9 mouse cellular contexts compared by ENCODE assay signal in genomic region chr11:116103572-116103971, GRCm38 (mm10). TPM values are rescaled to one million over a fixed set of nuclear protein-coding genes. Genes with fewer than 3 reads are reported as not detected.
DNase-seq lines count a peak whose midpoint lies in the region; ATAC-seq and TF ChIP-seq lines count a peak whose summit lies in the region.
"Had no signal": no experiment of that assay in that cellular context is flagged by ENCODE, and none has a peak within 500 bp of the region (broad histone marks: within the 10 kb centered on the region; RNA-seq: fewer than 3 reads in every experiment).

No protein-coding gene starts in this region.

- no peak for TF ChIP-seq EP300 in heart, postnatal 0 days (IDR thresholded peaks at IDR 0.05; ENCODE audit: low read depth)

- no peaks in the 10 kb centered on the region for H3K9me3 ChIP-seq in heart, postnatal 0 days (replicated peaks; ENCODE audit: control insufficient read depth, low read length)
- H3K9me3 ChIP-seq in limb, embryonic 15.5 days, result no peaks in the 10 kb centered on the region

- no peak overlapping the region for H3K4me3 ChIP-seq in brown adipose tissue, adult 24 weeks (ENCODE audit: insufficient read depth, low read depth, low read length)
- H3K4me3 ChIP-seq in heart, postnatal 0 days (ENCODE audit: low read depth, low read length), result no peak overlapping the region
- H3K4me3 ChIP-seq in limb, embryonic 15.5 days, result no peak overlapping the region

- peak; percentile 50 for DNase-seq in kidney, adult 9 months
- no peak for DNase-seq in kidney, postnatal 25 days
- DNase-seq in heart, postnatal 0 days (ENCODE audit: low spot score), result peak; percentile 62
- DNase-seq in frontal cortex, postnatal 14 days (ENCODE audit: low spot score in 2 of 2), result no peak
- no peak for DNase-seq in ovary, postnatal 36 days (ENCODE audit: low spot score)
- no peak for DNase-seq in adrenal gland, adult 8-10 months
- DNase-seq: cerebellum, adult 8-10 months had no signal

- no peaks in the 10 kb centered on the region for H3K27me3 ChIP-seq in heart, postnatal 0 days (ENCODE audit: control insufficient read depth, insufficient read depth, low read length)
- peaks cover 30% of the 10 kb centered on the region for H3K27me3 ChIP-seq in limb, embryonic 15.5 days

- ATAC-seq in heart, postnatal 0 days (ENCODE audit: insufficient read depth, low read depth), result no peak
- ATAC-seq in limb, embryonic 15.5 days (ENCODE audit: insufficient number of reproducible peaks, low FRiP score, low TSS enrichment, low read depth), result no peak

- H3K27ac ChIP-seq in brown adipose tissue, adult 24 weeks (replicated peaks; ENCODE audit: low read depth, low read length), result peak overlapping the region; percentile 58
- H3K27ac ChIP-seq in heart, postnatal 0 days (ENCODE audit: low read depth), result peak overlapping the region; percentile 88
- peak overlapping the region; percentile 86 for H3K27ac ChIP-seq in limb, embryonic 15.5 days

- peak overlapping the region; percentile 32; the same call in 1 of the 2 replicates for H3K4me2 ChIP-seq in heart, postnatal 0 days (ENCODE audit: low read depth, low read length)
- 0 out of 2 replicates have a peak overlapping the region, but pooled peaks have one; percentile 7 for H3K4me2 ChIP-seq in limb, embryonic 15.5 days

- H3K4me1 ChIP-seq in brown adipose tissue, adult 24 weeks (ENCODE audit: control insufficient read depth, insufficient read depth, insufficient read length, low read length), result peaks cover 52% of the 10 kb centered on the region
- H3K4me1 ChIP-seq in heart, postnatal 0 days (ENCODE audit: control insufficient read depth, insufficient read depth), result peaks cover 69% of the 10 kb centered on the region
- peaks cover 77% of the 10 kb centered on the region for H3K4me1 ChIP-seq in limb, embryonic 15.5 days

- 21% methylated on average over 12 of the region's 12 CpGs for WGBS in heart, postnatal 0 days
- WGBS in limb, embryonic 15.5 days, result 67% methylated on average over 12 of the region's 12 CpGs

- peaks cover 14% of the 10 kb centered on the region; the same call in 1 of the 2 replicates for H3K36me3 ChIP-seq in heart, postnatal 0 days (replicated peaks; ENCODE audit: control insufficient read depth, insufficient read depth, low read length)
- H3K36me3 ChIP-seq in limb, embryonic 15.5 days, result peaks cover 5% of the 10 kb centered on the region; the same call in 1 of the 2 replicates

- H3K9ac ChIP-seq in heart, postnatal 0 days (replicated peaks; ENCODE audit: low read depth, low read length), result no peak overlapping the region
- no peak overlapping the region for H3K9ac ChIP-seq in limb, embryonic 15.5 days

- TF ChIP-seq CTCF in heart, postnatal 0 days (IDR thresholded peaks at IDR 0.05; ENCODE audit: low read depth), result no peak

RNA-seq across cellular contexts. Expression of gene Wbp2, which starts 16.8 kb away (rescaled TPM):
- 73.7 and 124 TPM in 2 replicates for polyA plus RNA-seq in brown adipose tissue, adult 24 weeks (2012; ENCODE audit: insufficient read depth, insufficient read length, missing spikeins)
- 113 and 120 TPM in 2 replicates for total RNA-seq in heart, postnatal 0 days (2014; rRNA removed; ENCODE audit: low replicate concordance)
- 106 and 117 TPM in 2 replicates for polyA plus RNA-seq in heart, postnatal 0 days (2015; fragmentation: Nextera tagmentation; extraction: Ambion mirVana)
- polyA plus RNA-seq in limb, embryonic 15.5 days (2015; fragmentation: Nextera tagmentation; extraction: Ambion mirVana), result 61.6 and 75.5 TPM in 2 replicates
- total RNA-seq in adrenal gland, adult 8-10 months (2022), result 100 to 1,000 TPM; 194 to 199 (median 196) TPM

RNA-seq across cellular contexts. Expression of gene Trim47, which starts 23.4 kb away (rescaled TPM):
- polyA plus RNA-seq in brown adipose tissue, adult 24 weeks (2012; ENCODE audit: insufficient read depth, insufficient read length, missing spikeins), result 4.6 and 8.3 TPM in 2 replicates
- total RNA-seq in heart, postnatal 0 days (2014; rRNA removed; ENCODE audit: low replicate concordance), result 89.0 and 104 TPM in 2 replicates
- 42.8 and 43.9 TPM in 2 replicates for polyA plus RNA-seq in heart, postnatal 0 days (2015; fragmentation: Nextera tagmentation; extraction: Ambion mirVana)
- 31.2 and 42.4 TPM in 2 replicates for polyA plus RNA-seq in limb, embryonic 15.5 days (2015; fragmentation: Nextera tagmentation; extraction: Ambion mirVana)
- 10 to 100 TPM; 11.1 to 20.4 (median 16.4) TPM for total RNA-seq in adrenal gland, adult 8-10 months (2022)

RNA-seq across cellular contexts. Expression of gene Unc13d, which starts 25.8 kb away (rescaled TPM):
- polyA plus RNA-seq in brown adipose tissue, adult 24 weeks (2012; ENCODE audit: insufficient read depth, insufficient read length, missing spikeins), result not detected in 2 replicates
- total RNA-seq in heart, postnatal 0 days (2014; rRNA removed; ENCODE audit: low replicate concordance), result 0.27 and 2.7 TPM in 2 replicates
- 0.42 and 0.47 TPM in 2 replicates for polyA plus RNA-seq in heart, postnatal 0 days (2015; fragmentation: Nextera tagmentation; extraction: Ambion mirVana)
- 6.5 and 8.8 TPM in 2 replicates for polyA plus RNA-seq in limb, embryonic 15.5 days (2015; fragmentation: Nextera tagmentation; extraction: Ambion mirVana)
- total RNA-seq in adrenal gland, adult 8-10 months (2022), result 1 to 10 TPM in 3 of 4 experiments, under 1 TPM in 1; 0.75 to 1.6 (median 1.4) TPM

RNA-seq across cellular contexts. Expression of gene Trim65, which starts 27.4 kb away (rescaled TPM):
- 5.9 and 8.3 TPM in 2 replicates for polyA plus RNA-seq in brown adipose tissue, adult 24 weeks (2012; ENCODE audit: insufficient read depth, insufficient read length, missing spikeins)
- 5.9 and 15.0 TPM in 2 replicates for total RNA-seq in heart, postnatal 0 days (2014; rRNA removed; ENCODE audit: low replicate concordance)
- polyA plus RNA-seq in heart, postnatal 0 days (2015; fragmentation: Nextera tagmentation; extraction: Ambion mirVana), result 2.7 TPM in 2 replicates
- polyA plus RNA-seq in limb, embryonic 15.5 days (2015; fragmentation: Nextera tagmentation; extraction: Ambion mirVana), result 4.1 and 4.5 TPM in 2 replicates
- total RNA-seq in adrenal gland, adult 8-10 months (2022), result 10 to 100 TPM in 3 of 4 experiments, 1 to 10 TPM in 1; 9.6 to 13.7 (median 13.1) TPM

RNA-seq across cellular contexts. Expression of gene Mrpl38, which starts 35.1 kb away (rescaled TPM):
- polyA plus RNA-seq in brown adipose tissue, adult 24 weeks (2012; ENCODE audit: insufficient read depth, insufficient read length, missing spikeins), result 99.5 and 121 TPM in 2 replicates
- total RNA-seq in heart, postnatal 0 days (2014; rRNA removed; ENCODE audit: low replicate concordance), result 114 and 153 TPM in 2 replicates
- 79.1 and 80.8 TPM in 2 replicates for polyA plus RNA-seq in heart, postnatal 0 days (2015; fragmentation: Nextera tagmentation; extraction: Ambion mirVana)
- polyA plus RNA-seq in limb, embryonic 15.5 days (2015; fragmentation: Nextera tagmentation; extraction: Ambion mirVana), result 83.9 and 85.5 TPM in 2 replicates
- 100 to 1,000 TPM in 3 of 4 experiments, 10 to 100 TPM in 1; 97.5 to 112 (median 107) TPM for total RNA-seq in adrenal gland, adult 8-10 months (2022)

Comparison
In these comparisons a context has a peak if more than half of its experiments do, and no peak if none do; other contexts are left out.
1. DNase-seq: peak in kidney, adult 9 months (single experiment) and heart, postnatal 0 days (single experiment); none in kidney, postnatal 25 days (0 of 2), frontal cortex, postnatal 14 days (0 of 2), ovary, postnatal 36 days (single experiment) and adrenal gland, adult 8-10 months (single experiment).
2. Peak in every context shown above with its lines, with median percentiles within 50 percentile points of each other: H3K27ac ChIP-seq.